Mouse (Mus musculus) MEL (cell line): Measurements from ENCODE around the gene Hoxa9. TPM values are rescaled to one million over a fixed set of nuclear protein-coding genes. Genes with fewer than 3 reads are reported as not detected.

Experiments
- DNase-seq: peaks from one replicate; pipeline ENCODE4 v3.0.0; 2011; ENCODE audit warnings: low read depth, low spot score
- H3K27ac ChIP-seq: 2 replicates; pipeline ENCODE4 v1.5.1; 2012; ENCODE audit warnings: low read depth, mild to moderate bottlenecking, control low read depth, low read length, moderate library complexity; ENCODE audit not compliant: control insufficient read depth
- H3K27me3 ChIP-seq, 2 experiments: fragments of 150-350 bp in 1 of 2; sonication (generic) in 1 of 2; 2 replicates each; pipeline ENCODE4 v1.6.1; 2012; ENCODE audit warnings: low read length in 2 of 2, mild to moderate bottlenecking in 2 of 2, improper control_type of control experiment in 1 of 2, moderate library complexity in 1 of 2; ENCODE audit not compliant: insufficient read depth in 2 of 2, control insufficient read depth in 1 of 2
- H3K36me3 ChIP-seq, 2 experiments: 2 replicates each; pipeline ENCODE4 v1.6.1; 2012 to 2014; ENCODE audit warnings: low read length in 2 of 2, improper control_type of control experiment in 1 of 2, inconsistent platforms in 1 of 2, mild to moderate bottlenecking in 1 of 2; ENCODE audit not compliant: insufficient read depth in 2 of 2, control insufficient read depth in 1 of 2
- H3K4me1 ChIP-seq, 2 experiments: fragments of 150-350 bp in 1 of 2; sonication (generic) in 1 of 2; 2 replicates each; pipeline ENCODE4 v1.6.1; 2012; ENCODE audit warnings: low read length in 2 of 2, improper control_type of control experiment in 1 of 2, mild to moderate bottlenecking in 1 of 2; ENCODE audit not compliant: insufficient read depth in 2 of 2, control insufficient read depth in 1 of 2
- H3K4me3 ChIP-seq, 2 experiments: fragments of 150-350 bp in 1 of 2; sonication (generic) in 1 of 2; 2 replicates each; pipeline ENCODE4 v1.5.1; 2012; ENCODE audit warnings: low read depth in 2 of 2, low read length in 2 of 2, mild to moderate bottlenecking in 2 of 2, moderate library complexity in 2 of 2, control low read depth in 1 of 2, improper control_type of control experiment in 1 of 2; ENCODE audit not compliant: control insufficient read depth in 1 of 2, insufficient read depth in 1 of 2
- H3K79me2 ChIP-seq: 2 replicates; pipeline ENCODE4 v1.6.1; 2012; ENCODE audit warnings: mild to moderate bottlenecking, low read length, moderate library complexity; ENCODE audit not compliant: control insufficient read depth, poor library complexity, insufficient read depth
- H3K9ac ChIP-seq: 2 replicates; pipeline ENCODE4 v1.6.1; 2012; ENCODE audit warnings: low read depth, mild to moderate bottlenecking, control low read depth, low read length, moderate library complexity; ENCODE audit not compliant: control insufficient read depth, poor library complexity, severe bottlenecking
- H3K9me3 ChIP-seq: fragments of 150-350 bp; sonication (generic); replicated peaks from 2 replicates; pipeline ENCODE4 v1.6.1; 2012; ENCODE audit warnings: mild to moderate bottlenecking, low read length, improper control_type of control experiment, moderate library complexity; ENCODE audit not compliant: insufficient read depth
- BHLHE40 ChIP-seq: IDR thresholded peaks from 2 replicates; pipeline ENCODE4 v1.6.1; 2012; ENCODE audit warnings: low read depth, mild to moderate bottlenecking, inconsistent platforms, low read length, improper control_type of control experiment, borderline replicate concordance
- ELF1 ChIP-seq: IDR thresholded peaks from 2 replicates; pipeline ENCODE4 v1.6.1; 2014; ENCODE audit warnings: low read depth, mild to moderate bottlenecking, inconsistent platforms, low read length, improper control_type of control experiment, moderate library complexity
- ETS1 ChIP-seq: IDR thresholded peaks from 2 replicates; pipeline ENCODE4 v1.6.1; 2012; ENCODE audit warnings: low read depth, mild to moderate bottlenecking, inconsistent platforms, low read length, improper control_type of control experiment, moderate library complexity
- GABPA ChIP-seq: IDR thresholded peaks from 2 replicates; pipeline ENCODE4 v1.6.1; 2012; ENCODE audit warnings: low read depth, mild to moderate bottlenecking, inconsistent platforms, low read length, improper control_type of control experiment, moderate library complexity
- GATA1 ChIP-seq: IDR thresholded peaks from 2 replicates; pipeline ENCODE4 v1.6.1; 2011; ENCODE audit warnings: low read depth, low read length, improper control_type of control experiment
- JUND ChIP-seq: IDR thresholded peaks from 2 replicates; pipeline ENCODE4 v1.6.1; 2011; ENCODE audit warnings: low read depth, mild to moderate bottlenecking, improper control_type of control experiment, low read length
- KAT2A ChIP-seq: conservative IDR thresholded peaks from 2 replicates; pipeline ENCODE4 v1.6.1; 2012; ENCODE audit warnings: low read depth, low read length, improper control_type of control experiment, inconsistent platforms
- MEF2A ChIP-seq: IDR thresholded peaks from 2 replicates; pipeline ENCODE4 v1.6.1; 2014; ENCODE audit warnings: low read depth, mild to moderate bottlenecking, inconsistent platforms, low read length, improper control_type of control experiment; ENCODE audit not compliant: poor library complexity, insufficient replicate concordance, severe bottlenecking; ENCODE audit errors: extremely low read depth
- MXI1 ChIP-seq: IDR thresholded peaks from 2 replicates; pipeline ENCODE4 v1.6.1; 2011; ENCODE audit warnings: mild to moderate bottlenecking, low read depth, low read length, improper control_type of control experiment
- MYB ChIP-seq: IDR thresholded peaks from 2 replicates; pipeline ENCODE4 v1.6.1; 2011; ENCODE audit warnings: mild to moderate bottlenecking, low read depth, low read length, improper control_type of control experiment
- MYC ChIP-seq: IDR thresholded peaks from 2 replicates; pipeline ENCODE4 v1.6.1; 2011; ENCODE audit warnings: low read depth, mild to moderate bottlenecking, low read length, improper control_type of control experiment, moderate library complexity
- NELFE ChIP-seq: IDR thresholded peaks from 2 replicates; pipeline ENCODE4 v1.6.1; 2011; ENCODE audit warnings: low read depth, low read length, improper control_type of control experiment
- POLR2AphosphoS2 ChIP-seq: IDR thresholded peaks from 2 replicates; pipeline ENCODE4 v1.6.1; 2011; ENCODE audit warnings: low read length, improper control_type of control experiment
- RAD21 ChIP-seq: IDR thresholded peaks from 2 replicates; pipeline ENCODE4 v1.6.1; 2011; ENCODE audit warnings: mild to moderate bottlenecking, low read depth, low read length, improper control_type of control experiment
- RCOR1 ChIP-seq: IDR thresholded peaks from 2 replicates; pipeline ENCODE4 v1.6.1; 2012; ENCODE audit warnings: low read depth, mild to moderate bottlenecking, inconsistent platforms, low read length, improper control_type of control experiment
- SMC3 ChIP-seq: IDR thresholded peaks from 2 replicates; pipeline ENCODE4 v1.6.1; 2011; ENCODE audit warnings: low read depth, low read length, improper control_type of control experiment
- TAL1 ChIP-seq: IDR thresholded peaks from 2 replicates; pipeline ENCODE4 v1.6.1; 2012; ENCODE audit warnings: mild to moderate bottlenecking, inconsistent platforms, low read length, moderate library complexity, mixed read lengths
- TCF12 ChIP-seq: IDR thresholded peaks from 2 replicates; pipeline ENCODE4 v1.6.1; 2014; ENCODE audit warnings: low read depth, mild to moderate bottlenecking, inconsistent platforms, low read length, improper control_type of control experiment, moderate library complexity
- UBTF ChIP-seq: IDR thresholded peaks from 2 replicates; pipeline ENCODE4 v1.6.1; 2012; ENCODE audit warnings: low read depth, mild to moderate bottlenecking, inconsistent platforms, low read length, improper control_type of control experiment, moderate library complexity, borderline replicate concordance; ENCODE audit not compliant: insufficient read depth
- USF1 ChIP-seq: IDR thresholded peaks from 2 replicates; pipeline ENCODE4 v1.6.1; 2014; ENCODE audit warnings: low read depth, mild to moderate bottlenecking, inconsistent platforms, low read length, improper control_type of control experiment, moderate library complexity
- ZNF384 ChIP-seq: IDR thresholded peaks from 2 replicates; pipeline ENCODE4 v1.6.1; 2012; ENCODE audit warnings: low read depth, mild to moderate bottlenecking, inconsistent platforms, low read length, improper control_type of control experiment
- polyA plus RNA-seq, 2 experiments: library from polyadenylated mRNA; stranded (reverse) in 1 of 2; unstranded in 1 of 2; fragments of >175 nt in 1 of 2; fragments of >200 nt in 1 of 2; gene quantifications; 2 replicates each; pipeline versions ENCODE4 v1.2.1 to v1.2.4; 2012; ENCODE audit warnings: low replicate concordance in 2 of 2, low read depth in 1 of 2; ENCODE audit not compliant: insufficient read length in 2 of 2, insufficient read depth in 1 of 2, missing spikeins in 1 of 2
- total RNA-seq: library from RNA; depleted of rRNA; stranded (reverse); fragments of 300-350 nt; gene quantifications from 2 replicates; pipeline ENCODE4 v1.2.3, GENCODE M21; 2012

The Hoxa9 gene
- total and polyA plus RNA-seq, 3 experiments = not detected

DNA sequence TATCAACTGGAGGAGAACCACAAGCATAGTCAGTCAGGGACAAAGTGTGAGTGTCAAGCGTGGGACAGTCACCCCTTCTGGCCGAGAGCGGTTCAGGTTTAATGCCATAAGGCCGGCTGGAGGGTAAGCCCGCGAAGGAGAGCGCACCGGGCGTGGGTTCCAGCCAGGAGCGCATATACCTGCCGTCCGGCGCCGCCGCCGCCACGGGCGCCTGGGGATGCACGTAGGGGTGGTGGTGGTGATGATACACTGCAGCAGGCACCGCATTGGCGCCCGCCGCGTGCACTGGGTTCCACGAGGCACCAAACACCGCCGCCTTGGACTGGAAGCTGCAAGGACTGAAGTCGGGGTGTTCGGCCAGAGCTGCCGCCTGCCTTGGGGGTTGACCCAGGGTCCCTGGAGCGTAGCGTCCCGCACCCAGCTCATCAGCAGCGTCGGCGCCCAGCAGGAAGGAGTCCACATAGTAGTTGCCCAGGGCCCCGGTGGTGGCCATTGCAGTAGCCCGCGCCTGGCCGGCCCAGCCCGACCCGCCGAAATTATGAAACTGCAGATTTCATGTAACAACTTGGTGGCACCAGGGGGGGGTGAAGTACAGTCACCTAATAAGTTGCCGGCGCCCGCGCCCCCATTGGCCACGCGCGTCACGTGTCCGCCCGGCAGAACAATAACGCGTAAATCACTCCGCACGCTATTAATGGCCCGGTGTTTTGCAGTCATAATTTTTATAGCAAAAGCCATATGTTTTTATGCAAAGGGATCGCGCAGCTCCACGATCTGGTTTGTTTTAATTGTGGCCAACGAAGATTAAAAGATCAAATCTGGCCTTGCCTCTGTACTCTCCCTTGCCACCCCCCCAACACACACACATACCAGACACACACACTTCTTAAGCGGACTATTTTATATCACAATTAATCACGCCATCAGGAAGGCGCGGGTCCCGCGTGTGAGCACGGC, 5.0 kb downstream of the Hoxa9 start:
- no peaks in the 10 kb centered on the region for H3K36me3 ChIP-seq
- TF ChIP-seq SMC3 = no peak
- TF ChIP-seq TAL1 = no peak
- no peak for TF ChIP-seq ELF1
- no peak for TF ChIP-seq NELFE
- no peak for TF ChIP-seq MEF2A
- no peak for TF ChIP-seq POLR2AphosphoS2
- TF ChIP-seq BHLHE40 = no peak
- no peak for TF ChIP-seq UBTF
- no peak for TF ChIP-seq GATA1
- no peak for TF ChIP-seq RCOR1
- no peak for TF ChIP-seq GABPA
- TF ChIP-seq JUND = no peak
- no peak for TF ChIP-seq MYC
- no peak for TF ChIP-seq USF1
- no peak for TF ChIP-seq MYB
- TF ChIP-seq ZNF384 = no peak
- no peak for TF ChIP-seq ETS1
- H3K27ac ChIP-seq = no peak overlapping the region
- H3K79me2 ChIP-seq = no peaks in the 10 kb centered on the region
- no peak for DNase-seq
- H3K27me3 ChIP-seq = no peaks in the 10 kb centered on the region
- no peak overlapping the region for H3K9ac ChIP-seq
- no peaks in the 10 kb centered on the region for H3K9me3 ChIP-seq
- H3K4me1 ChIP-seq = no peaks in the 10 kb centered on the region
- H3K4me3 ChIP-seq = no peak overlapping the region

DNA sequence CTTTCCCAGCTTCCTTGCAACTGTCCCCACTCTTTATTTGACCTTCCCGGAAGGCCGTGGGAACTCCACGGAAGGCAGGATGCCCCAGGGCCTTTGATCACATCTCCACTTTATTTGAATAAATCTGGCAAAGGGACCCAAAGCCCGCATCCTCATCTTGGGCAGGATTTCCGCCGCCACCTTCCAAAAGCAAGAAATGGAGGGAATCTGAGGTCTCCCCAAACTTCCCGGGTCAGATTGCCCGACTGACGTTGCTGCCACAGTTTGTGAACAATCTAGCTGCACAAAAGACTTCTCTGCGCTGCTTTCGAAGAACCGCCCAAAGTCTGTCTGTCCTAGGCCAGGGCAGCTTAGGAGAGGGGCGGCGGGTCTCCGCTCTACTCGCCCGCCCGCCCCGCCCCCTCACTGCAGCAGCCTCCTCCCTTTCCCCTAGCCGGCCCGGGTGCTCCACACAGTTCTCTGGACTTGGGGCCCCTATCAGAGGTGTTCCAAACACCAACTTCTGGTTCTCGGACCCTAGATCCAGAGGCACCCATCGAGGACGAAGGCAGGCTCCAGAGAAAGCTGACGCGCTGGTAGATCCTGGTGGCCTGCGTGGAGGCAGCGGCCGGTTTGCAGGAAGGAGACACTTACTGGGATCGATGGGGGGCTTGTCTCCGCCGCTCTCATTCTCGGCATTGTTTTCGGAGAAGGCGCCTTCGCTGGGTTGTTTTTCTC, 5.8 kb downstream of the Hoxa9 start:
- Histone ChIP-seq H3K9me3 (no peaks in the 10 kb centered on the region), H3K27me3 (no peaks in the 10 kb centered on the region), H3K36me3 (no peaks in the 10 kb centered on the region), H3K4me3 (no peak overlapping the region), H3K4me1 (no peaks in the 10 kb centered on the region), H3K9ac (no peak overlapping the region), H3K27ac (no peak overlapping the region), H3K79me2 (no peaks in the 10 kb centered on the region)
- TF ChIP-seq MXI1 (no peak), RAD21 (no peak), USF1 (no peak), MEF2A (no peak), GATA1 (no peak), TCF12 (no peak), KAT2A (no peak)
- DNase-seq = no peak
